Mouse (Mus musculus): ENCODE results near the gene Col7a1. TPM values are rescaled to one million over a fixed set of nuclear protein-coding genes. Genes with fewer than 3 reads are reported as not detected.

Col7a1 gene
- polyA plus RNA-seq, 1 experiment from 2014 or later, result 2.9 TPM

GRCm38 (mm10) chr9:108949967-108950728 is 3.2 kb upstream of the Col7a1 start:
- Histone ChIP-seq H3K4me3 (ENCODE audit: low read depth, low read length) (no peak overlapping the region), H3K36me3 (ENCODE audit: insufficient read depth, low read length) (peaks cover 36% of the 10 kb centered on the region), H3K4me1 (ENCODE audit: insufficient read depth, low read depth, low read length) (no peaks in the 10 kb centered on the region), H3K4me2 (replicated peaks; ENCODE audit: low read depth, low read length) (no peak overlapping the region), H3K27me3 (replicated peaks; ENCODE audit: insufficient read depth, low read length) (no peaks in the 10 kb centered on the region), H3K27ac (ENCODE audit: low read length) (peak overlapping the region; percentile 59), H3K9ac (replicated peaks; ENCODE audit: low read depth) (no peak overlapping the region), H3K9me3 (ENCODE audit: low read length) (no peaks in the 10 kb centered on the region)
- ATAC-seq (peak; percentile 44; the same call in 1 of the 2 replicates), DNase-seq (ENCODE audit: low spot score) (no peak)
- WGBS, result 77% methylated on average over 9 of the region's 9 CpGs
- TF ChIP-seq CTCF (IDR thresholded peaks at IDR 0.05), result no peak
- TF ChIP-seq EP300 (IDR thresholded peaks at IDR 0.05), result no peak

GRCm38 (mm10) chr9:108955241-108955640 is 1.9 kb downstream of the Col7a1 start:
- 85% methylated on average over 11 of the region's 11 CpGs for WGBS
- Histone ChIP-seq H3K27me3 (replicated peaks; ENCODE audit: insufficient read depth, low read length) (no peaks in the 10 kb centered on the region), H3K4me1 (ENCODE audit: insufficient read depth, low read depth, low read length) (no peaks in the 10 kb centered on the region), H3K36me3 (ENCODE audit: insufficient read depth, low read length) (peaks cover 2% of the 10 kb centered on the region; the same call in 1 of the 2 replicates), H3K27ac (ENCODE audit: low read length) (no peak overlapping the region), H3K9me3 (ENCODE audit: low read length) (no peaks in the 10 kb centered on the region), H3K4me3 (ENCODE audit: low read depth, low read length) (no peak overlapping the region), H3K9ac (replicated peaks; ENCODE audit: low read depth) (no peak overlapping the region), H3K4me2 (replicated peaks; ENCODE audit: low read depth, low read length) (no peak overlapping the region)
- ATAC-seq (no peak), DNase-seq (ENCODE audit: low spot score) (no peak)
- TF ChIP-seq CTCF (IDR thresholded peaks at IDR 0.05) (no peak), EP300 (IDR thresholded peaks at IDR 0.05) (no peak)

DNA sequence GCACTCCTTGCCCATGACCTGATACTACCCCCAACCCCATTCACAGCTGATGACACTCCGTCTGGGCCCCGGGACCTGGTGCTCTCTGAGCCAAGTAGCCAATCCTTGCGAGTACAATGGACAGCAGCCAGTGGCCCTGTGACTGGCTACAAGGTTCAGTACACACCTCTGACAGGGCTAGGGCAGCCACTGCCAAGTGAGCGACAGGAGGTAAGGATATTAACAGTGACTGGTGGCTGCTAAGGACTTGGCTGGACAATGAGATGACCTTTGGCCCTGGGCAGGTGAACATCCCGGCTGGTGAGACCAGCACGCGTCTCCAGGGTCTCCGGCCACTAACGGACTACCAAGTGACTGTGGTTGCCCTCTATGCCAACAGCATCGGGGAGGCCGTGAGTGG is 2.5 kb downstream of the Col7a1 start:
- WGBS, result 83% methylated on average over 11 of the region's 11 CpGs
- H3K4me2 ChIP-seq (replicated peaks; ENCODE audit: low read depth, low read length), result no peak overlapping the region
- no peaks in the 10 kb centered on the region for H3K27me3 ChIP-seq (replicated peaks; ENCODE audit: insufficient read depth, low read length)
- H3K27ac ChIP-seq (ENCODE audit: low read length), result no peak overlapping the region
- ATAC-seq (no peak), DNase-seq (ENCODE audit: low spot score) (no peak)
- no peak overlapping the region for H3K9ac ChIP-seq (replicated peaks; ENCODE audit: low read depth)
- H3K36me3 ChIP-seq (ENCODE audit: insufficient read depth, low read length), result no peaks in the 10 kb centered on the region
- TF ChIP-seq EP300 (IDR thresholded peaks at IDR 0.05) (no peak), CTCF (IDR thresholded peaks at IDR 0.05) (no peak)
- no peaks in the 10 kb centered on the region for H3K4me1 ChIP-seq (ENCODE audit: insufficient read depth, low read depth, low read length)
- H3K9me3 ChIP-seq (ENCODE audit: low read length), result no peaks in the 10 kb centered on the region
- no peak overlapping the region for H3K4me3 ChIP-seq (ENCODE audit: low read depth, low read length)

DNA sequence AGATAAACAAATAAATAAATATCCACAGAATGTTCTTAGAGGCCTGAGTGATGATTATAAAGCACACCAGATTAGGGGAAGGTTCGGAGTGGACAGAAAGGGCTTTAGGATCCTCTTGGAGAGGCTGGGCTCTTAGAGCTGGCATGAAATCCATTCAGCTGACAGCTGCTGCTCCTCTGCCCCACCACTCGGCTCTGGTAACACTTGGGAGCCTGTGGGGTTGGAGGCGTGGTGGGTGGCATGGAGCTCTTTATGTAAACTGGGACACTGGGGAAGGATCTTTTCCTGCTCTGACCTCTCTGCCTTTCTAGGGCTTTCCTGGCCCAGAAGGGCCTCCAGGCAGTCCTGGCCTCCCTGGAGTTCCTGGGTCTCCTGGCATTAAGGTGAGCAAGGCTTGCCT is 10.2 kb downstream of the Col7a1 start:
- Histone ChIP-seq H3K27ac (ENCODE audit: low read length) (no peak overlapping the region), H3K9ac (replicated peaks; ENCODE audit: low read depth) (no peak overlapping the region), H3K27me3 (replicated peaks; ENCODE audit: insufficient read depth, low read length) (no peaks in the 10 kb centered on the region), H3K4me1 (ENCODE audit: insufficient read depth, low read depth, low read length) (no peaks in the 10 kb centered on the region), H3K4me3 (ENCODE audit: low read depth, low read length) (no peak overlapping the region), H3K4me2 (replicated peaks; ENCODE audit: low read depth, low read length) (no peak overlapping the region), H3K9me3 (ENCODE audit: low read length) (no peaks in the 10 kb centered on the region), H3K36me3 (ENCODE audit: insufficient read depth, low read length) (no peaks in the 10 kb centered on the region)
- WGBS, result 63% methylated on average over 3 of the region's 3 CpGs
- DNase-seq (ENCODE audit: low spot score) (no peak), ATAC-seq (no peak)
- TF ChIP-seq CTCF (IDR thresholded peaks at IDR 0.05), result no peak
- no peak for TF ChIP-seq EP300 (IDR thresholded peaks at IDR 0.05)

DNA sequence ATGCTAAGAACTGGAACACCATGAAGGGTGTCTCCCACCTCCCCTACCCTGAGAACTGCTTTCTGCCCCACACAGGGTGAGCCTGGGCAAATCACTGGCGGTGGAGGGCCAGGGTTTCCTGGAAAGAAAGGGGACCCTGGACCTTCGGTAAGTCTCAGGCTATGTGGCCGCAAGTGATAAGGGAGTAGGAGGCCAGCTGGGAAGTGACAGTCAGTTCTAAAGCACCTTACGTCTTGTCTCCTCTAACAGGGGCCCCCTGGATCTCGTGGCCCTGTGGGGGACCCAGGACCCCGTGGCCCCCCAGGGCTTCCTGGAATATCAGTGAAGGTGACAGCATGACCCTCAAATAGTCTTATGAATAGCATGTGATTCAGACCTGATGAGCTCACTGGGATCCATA is 11.0 kb downstream of the Col7a1 start:
- no peak overlapping the region for H3K27ac ChIP-seq (ENCODE audit: low read length)
- H3K4me1 ChIP-seq (ENCODE audit: insufficient read depth, low read depth, low read length), result no peaks in the 10 kb centered on the region
- H3K27me3 ChIP-seq (replicated peaks; ENCODE audit: insufficient read depth, low read length), result no peaks in the 10 kb centered on the region
- ATAC-seq, result no peak
- TF ChIP-seq EP300 (IDR thresholded peaks at IDR 0.05), result no peak
- no peaks in the 10 kb centered on the region for H3K36me3 ChIP-seq (ENCODE audit: insufficient read depth, low read length)
- no peak overlapping the region for H3K4me2 ChIP-seq (replicated peaks; ENCODE audit: low read depth, low read length)
- H3K4me3 ChIP-seq (ENCODE audit: low read depth, low read length), result no peak overlapping the region
- no peak overlapping the region for H3K9ac ChIP-seq (replicated peaks; ENCODE audit: low read depth)
- H3K9me3 ChIP-seq (ENCODE audit: low read length), result no peaks in the 10 kb centered on the region
- DNase-seq (ENCODE audit: low spot score), result no peak
- 73% methylated on average over 6 of the region's 6 CpGs for WGBS

DNA sequence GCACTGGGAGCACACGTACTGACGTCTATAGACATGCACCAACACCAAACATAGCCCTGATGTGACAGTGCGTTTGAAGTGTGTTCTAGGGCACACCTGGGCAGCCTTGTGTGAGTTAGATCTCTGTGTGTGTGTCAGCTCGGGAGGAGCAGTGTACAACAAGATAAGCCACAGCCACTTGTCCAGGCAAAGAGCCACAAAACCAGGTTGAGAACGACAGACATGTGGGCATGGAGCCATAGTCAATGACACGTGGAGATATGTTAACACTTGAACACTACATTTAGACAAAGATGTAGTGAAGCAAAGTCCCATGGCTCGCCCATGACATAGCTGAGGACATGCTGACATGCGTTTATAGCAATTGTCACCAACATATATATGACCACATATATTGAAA is 17.2 kb downstream of the Col7a1 start:
- Histone ChIP-seq H3K9ac (replicated peaks; ENCODE audit: low read depth) (no peak overlapping the region), H3K4me1 (ENCODE audit: insufficient read depth, low read depth, low read length) (no peaks in the 10 kb centered on the region), H3K27me3 (replicated peaks; ENCODE audit: insufficient read depth, low read length) (no peaks in the 10 kb centered on the region), H3K4me3 (ENCODE audit: low read depth, low read length) (no peak overlapping the region), H3K4me2 (replicated peaks; ENCODE audit: low read depth, low read length) (no peak overlapping the region), H3K9me3 (ENCODE audit: low read length) (no peaks in the 10 kb centered on the region), H3K36me3 (ENCODE audit: insufficient read depth, low read length) (no peaks in the 10 kb centered on the region), H3K27ac (ENCODE audit: low read length) (no peak overlapping the region)
- no peak for TF ChIP-seq CTCF (IDR thresholded peaks at IDR 0.05)
- no peak for TF ChIP-seq EP300 (IDR thresholded peaks at IDR 0.05)
- WGBS, result 62% methylated on average over 8 of the region's 8 CpGs
- ATAC-seq (no peak), DNase-seq (ENCODE audit: low spot score) (no peak)
